Comparison of ENCODE assay signal across 9 mouse cellular contexts in the genomic region with DNA sequence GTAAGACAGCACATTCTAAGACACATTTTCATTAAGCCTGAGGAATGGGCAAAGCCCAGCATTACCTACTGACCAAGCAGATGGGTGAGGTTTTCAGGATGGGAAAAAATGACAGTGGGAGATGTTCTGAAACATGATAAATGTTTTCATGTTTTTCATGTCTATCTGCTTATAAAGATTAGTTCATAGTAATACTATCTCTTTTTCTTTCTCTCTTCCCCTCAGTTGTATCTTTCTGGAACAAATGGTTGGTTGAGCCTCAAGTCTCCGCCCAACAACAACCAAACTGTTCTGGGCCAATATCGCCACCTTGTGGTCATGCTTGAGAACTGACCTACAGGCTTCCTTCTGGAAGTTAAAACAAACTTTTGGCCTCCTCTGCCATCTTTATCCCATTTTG. TPM values are rescaled to one million over a fixed set of nuclear protein-coding genes. Genes with fewer than 3 reads are reported as not detected.
DNase-seq lines count a peak whose midpoint lies in the region; ATAC-seq and TF ChIP-seq lines count a peak whose summit lies in the region.
"Had no signal": no experiment of that assay in that cellular context is flagged by ENCODE, and none has a peak within 500 bp of the region (broad histone marks: within the 10 kb centered on the region; RNA-seq: fewer than 3 reads in every experiment).

No protein-coding gene starts in this region.

- no peak overlapping the region for H3K9ac ChIP-seq in midbrain, embryonic 11.5 days (ENCODE audit: low read length)
- no peak overlapping the region for H3K9ac ChIP-seq in midbrain, embryonic 16.5 days (ENCODE audit: low read depth, low read length)
- no peak overlapping the region for H3K9ac ChIP-seq in liver, postnatal 0 days (replicated peaks)
- no peak overlapping the region for H3K9ac ChIP-seq in forebrain, embryonic 14.5 days (ENCODE audit: low read length)
- H3K9ac ChIP-seq: hindbrain, embryonic 15.5 days had no signal

- no peak overlapping the region for H3K4me2 ChIP-seq in midbrain, embryonic 11.5 days
- H3K4me2 ChIP-seq in midbrain, embryonic 16.5 days (ENCODE audit: low read length): no peak overlapping the region
- no peak overlapping the region for H3K4me2 ChIP-seq in liver, postnatal 0 days (ENCODE audit: low read depth, low read length)
- H3K4me2 ChIP-seq in forebrain, embryonic 14.5 days (ENCODE audit: low read length): no peak overlapping the region
- H3K4me2 ChIP-seq: hindbrain, embryonic 15.5 days had no signal

- no peaks in the 10 kb centered on the region for H3K36me3 ChIP-seq in midbrain, embryonic 11.5 days (ENCODE audit: control insufficient read depth, insufficient read depth, low read length)
- H3K36me3 ChIP-seq in midbrain, embryonic 16.5 days (ENCODE audit: control insufficient read depth, insufficient read depth, low read length): no peaks in the 10 kb centered on the region
- H3K36me3 ChIP-seq in embryonic facial prominence, embryonic 10.5 days (replicated peaks): no peaks in the 10 kb centered on the region
- peaks cover 23% of the 10 kb centered on the region for H3K36me3 ChIP-seq in liver, postnatal 0 days (replicated peaks; ENCODE audit: insufficient read depth, low read length)
- no peaks in the 10 kb centered on the region for H3K36me3 ChIP-seq in forebrain, embryonic 14.5 days (ENCODE audit: control insufficient read depth, insufficient read depth, low read length)
- H3K36me3 ChIP-seq: hindbrain, embryonic 15.5 days had no signal

- no peak overlapping the region for H3K4me3 ChIP-seq in midbrain, embryonic 11.5 days (ENCODE audit: low read depth, low read length)
- no peak overlapping the region for H3K4me3 ChIP-seq in midbrain, embryonic 16.5 days (ENCODE audit: low read depth, low read length)
- no peak overlapping the region for H3K4me3 ChIP-seq in embryonic facial prominence, embryonic 10.5 days
- no peak overlapping the region for H3K4me3 ChIP-seq in liver, postnatal 0 days (ENCODE audit: low read depth, low read length)
- no peak overlapping the region for H3K4me3 ChIP-seq in forebrain, embryonic 14.5 days (ENCODE audit: low read depth, low read length)
- H3K4me3 ChIP-seq: hindbrain, embryonic 15.5 days had no signal

- peaks cover 4% of the 10 kb centered on the region; the same call in 1 of the 2 replicates for H3K9me3 ChIP-seq in midbrain, embryonic 11.5 days (ENCODE audit: control insufficient read depth, low read length)
- H3K9me3 ChIP-seq in midbrain, embryonic 16.5 days (replicated peaks; ENCODE audit: control insufficient read depth, low read length, poor library complexity, severe bottlenecking): no peaks in the 10 kb centered on the region
- H3K9me3 ChIP-seq in embryonic facial prominence, embryonic 10.5 days: 0 out of 2 replicates have a peak, but pooled peaks cover 3% of the 10 kb centered on the region
- H3K9me3 ChIP-seq in liver, postnatal 0 days (ENCODE audit: low read length): no peaks in the 10 kb centered on the region
- H3K9me3 ChIP-seq in forebrain, embryonic 14.5 days (replicated peaks; ENCODE audit: control insufficient read depth, low read length): no peaks in the 10 kb centered on the region
- H3K9me3 ChIP-seq: hindbrain, embryonic 15.5 days had no signal

- no peak overlapping the region for H3K27ac ChIP-seq in midbrain, embryonic 11.5 days (ENCODE audit: low read depth, low read length)
- no peak overlapping the region for H3K27ac ChIP-seq in midbrain, embryonic 16.5 days (ENCODE audit: low read length)
- H3K27ac ChIP-seq in embryonic facial prominence, embryonic 10.5 days (replicated peaks): no peak overlapping the region
- H3K27ac ChIP-seq in liver, postnatal 0 days (ENCODE audit: low read depth): peak overlapping the region; percentile 65
- no peak overlapping the region for H3K27ac ChIP-seq in forebrain, embryonic 14.5 days (ENCODE audit: low read depth, low read length)
- H3K27ac ChIP-seq: hindbrain, embryonic 15.5 days had no signal

- H3K27me3 ChIP-seq in midbrain, embryonic 11.5 days (ENCODE audit: control insufficient read depth, insufficient read depth, low read length): no peaks in the 10 kb centered on the region
- H3K27me3 ChIP-seq in midbrain, embryonic 16.5 days (ENCODE audit: control insufficient read depth, insufficient read depth, low read depth, low read length): no peaks in the 10 kb centered on the region
- no peaks in the 10 kb centered on the region for H3K27me3 ChIP-seq in embryonic facial prominence, embryonic 10.5 days (replicated peaks; ENCODE audit: low read depth, poor library complexity, severe bottlenecking)
- no peaks in the 10 kb centered on the region for H3K27me3 ChIP-seq in liver, postnatal 0 days (ENCODE audit: insufficient read depth, low read length)
- H3K27me3 ChIP-seq in forebrain, embryonic 14.5 days (replicated peaks; ENCODE audit: control insufficient read depth, insufficient read depth, low read length): no peaks in the 10 kb centered on the region
- H3K27me3 ChIP-seq: hindbrain, embryonic 15.5 days had no signal

- TF ChIP-seq EP300 in liver, postnatal 0 days (IDR thresholded peaks at IDR 0.05; ENCODE audit: low read depth): peak; percentile 89

- peak; percentile 39 for DNase-seq in adrenal gland, postnatal 10 days
- DNase-seq in adrenal gland, postnatal 4 days (ENCODE audit: low spot score in 2 of 2): no peak
- peak; percentile 90 for DNase-seq in midbrain, embryonic 11.5 days (ENCODE audit: low spot score, missing footprints)
- DNase-seq in embryonic facial prominence, embryonic 10.5 days (ENCODE audit: low spot score): peak; percentile 48
- peak; percentile 80 for DNase-seq in liver, postnatal 0 days
- peak; percentile 70 to 81 for DNase-seq in spleen, postnatal 36 days (ENCODE audit: low spot score in 2 of 2)
- DNase-seq in forebrain, embryonic 14.5 days (ENCODE audit: low spot score): no peak

- WGBS in midbrain, embryonic 11.5 days: 30% methylated on average over 2 of the region's 2 CpGs
- 26% methylated on average over 2 of the region's 2 CpGs for WGBS in midbrain, embryonic 16.5 days
- WGBS in embryonic facial prominence, embryonic 10.5 days: 28% methylated on average over 2 of the region's 2 CpGs
- 20% methylated on average over 2 of the region's 2 CpGs for WGBS in liver, postnatal 0 days (ENCODE audit: insufficient replicate concordance)
- WGBS in forebrain, embryonic 14.5 days: 33% methylated on average over 2 of the region's 2 CpGs

- H3K4me1 ChIP-seq in midbrain, embryonic 11.5 days (ENCODE audit: control insufficient read depth, insufficient read depth, low read length): no peaks in the 10 kb centered on the region
- H3K4me1 ChIP-seq in midbrain, embryonic 16.5 days (ENCODE audit: control insufficient read depth, insufficient read depth, low read length): no peaks in the 10 kb centered on the region
- no peaks in the 10 kb centered on the region for H3K4me1 ChIP-seq in embryonic facial prominence, embryonic 10.5 days
- 0 out of 2 replicates have a peak, but pooled peaks cover 6% of the 10 kb centered on the region for H3K4me1 ChIP-seq in liver, postnatal 0 days (ENCODE audit: insufficient read depth)
- H3K4me1 ChIP-seq in forebrain, embryonic 14.5 days (ENCODE audit: control insufficient read depth, insufficient read depth, low read length): no peaks in the 10 kb centered on the region
- H3K4me1 ChIP-seq: hindbrain, embryonic 15.5 days had no signal

- no peak for ATAC-seq in midbrain, embryonic 11.5 days (ENCODE audit: low FRiP score)
- no peak for ATAC-seq in midbrain, embryonic 16.5 days
- peak; percentile 66 for ATAC-seq in liver, postnatal 0 days
- ATAC-seq in forebrain, embryonic 14.5 days: no peak

- TF ChIP-seq CTCF in liver, postnatal 0 days (IDR thresholded peaks at IDR 0.05; ENCODE audit: low read depth): peak; percentile 89

RNA-seq across cellular contexts. Expression of gene Ikzf1, which starts 57.8 kb away (rescaled TPM):
- 1 to 10 TPM; 9.3 to 9.9 TPM for total RNA-seq in adrenal gland, postnatal 10 days (2021)
- total RNA-seq in adrenal gland, postnatal 4 days (2021): 1 to 10 TPM; 4.6 to 6.3 TPM
- 2.3 and 2.7 TPM in 2 replicates for polyA plus RNA-seq in midbrain, embryonic 11.5 days (2014; fragmentation: Nextera tagmentation; extraction: Ambion mirVana)
- 1.3 and 1.4 TPM in 2 replicates for polyA plus RNA-seq in midbrain, embryonic 16.5 days (2015; fragmentation: Nextera tagmentation; extraction: Ambion mirVana)
- 2.2 and 3.1 TPM in 2 replicates for polyA plus RNA-seq in embryonic facial prominence, embryonic 10.5 days (2016; fragmentation: Nextera tagmentation; extraction: Ambion mirVana)
- 11.6 and 12.5 TPM in 2 replicates for polyA plus RNA-seq in liver, postnatal 0 days (2015; fragmentation: Nextera tagmentation; extraction: Ambion mirVana)
- 1.9 and 2.9 TPM in 2 replicates for polyA plus RNA-seq in forebrain, embryonic 14.5 days (2014; fragmentation: Nextera tagmentation; extraction: Ambion mirVana)

Comparison
In these comparisons a context has a peak if more than half of its experiments do, and no peak if none do; other contexts are left out.
1. DNase-seq: peak in adrenal gland, postnatal 10 days (single experiment), midbrain, embryonic 11.5 days (single experiment), embryonic facial prominence, embryonic 10.5 days (single experiment), liver, postnatal 0 days (single experiment) and spleen, postnatal 36 days (2 of 2); none in adrenal gland, postnatal 4 days (0 of 2) and forebrain, embryonic 14.5 days (single experiment).